Mouse (Mus musculus) cerebellum, postnatal 4 days (tissue): ENCODE results near the gene Col5a1.

ENCODE experiments used
- DNase-seq, 2 experiments: peaks; one replicate each; pipeline ENCODE4 v3.0.0; 2022; ENCODE audit warnings: low spot score in 2 of 2, mixed read lengths in 1 of 2

Gene Col5a1

DNA sequence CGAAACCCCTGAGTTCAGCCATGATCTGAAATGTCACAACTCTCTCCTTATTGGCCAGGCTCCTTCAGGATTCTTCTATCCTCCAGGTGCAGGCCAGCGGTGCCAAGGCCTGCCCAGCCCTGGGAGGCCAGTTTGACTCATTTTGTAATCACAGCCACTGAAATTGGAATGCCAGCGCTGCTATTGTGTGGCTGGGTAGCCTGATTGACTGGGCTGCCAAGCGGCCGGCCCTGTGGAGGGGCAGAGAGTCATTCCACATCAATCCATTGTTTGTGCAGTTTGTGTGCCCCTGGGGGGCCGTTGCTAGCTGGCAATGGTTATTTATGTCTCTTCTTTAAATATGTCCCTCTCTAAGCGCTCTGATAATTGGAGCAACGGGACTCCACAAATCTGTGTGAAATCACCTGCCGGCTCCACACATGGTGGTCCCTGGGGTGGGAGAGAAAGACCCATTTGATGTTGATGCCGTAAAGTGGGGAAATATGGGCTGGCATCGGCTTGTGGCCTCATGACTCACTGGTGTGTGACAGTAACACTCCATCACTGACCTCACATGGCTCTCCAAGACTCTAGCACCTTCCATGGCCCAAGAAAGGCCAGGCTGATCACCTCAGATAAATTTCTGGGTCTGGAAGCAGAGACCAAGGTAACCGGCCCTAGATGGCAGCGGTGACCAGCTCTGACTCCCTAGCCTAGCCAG lies 147.9 kb downstream of the Col5a1 start:
- no peak for DNase-seq

DNA sequence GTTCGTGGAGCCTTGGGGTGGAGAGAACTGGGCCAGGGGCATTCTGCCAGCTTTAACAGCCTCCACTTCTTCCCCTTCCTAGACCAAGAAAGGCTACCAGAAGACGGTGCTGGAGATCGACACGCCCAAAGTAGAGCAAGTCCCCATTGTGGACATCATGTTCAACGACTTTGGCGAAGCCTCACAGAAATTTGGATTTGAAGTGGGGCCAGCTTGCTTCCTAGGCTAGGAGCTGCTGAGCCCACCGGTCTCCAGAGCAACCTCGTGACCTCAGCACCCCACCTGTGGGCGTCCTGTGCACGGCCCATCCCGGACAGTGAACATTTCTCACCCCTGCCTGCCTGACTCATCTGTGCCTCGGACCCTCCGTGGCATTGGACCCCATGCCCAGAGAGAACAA lies 150.6 kb downstream of the Col5a1 start:
- no peak for DNase-seq

DNA sequence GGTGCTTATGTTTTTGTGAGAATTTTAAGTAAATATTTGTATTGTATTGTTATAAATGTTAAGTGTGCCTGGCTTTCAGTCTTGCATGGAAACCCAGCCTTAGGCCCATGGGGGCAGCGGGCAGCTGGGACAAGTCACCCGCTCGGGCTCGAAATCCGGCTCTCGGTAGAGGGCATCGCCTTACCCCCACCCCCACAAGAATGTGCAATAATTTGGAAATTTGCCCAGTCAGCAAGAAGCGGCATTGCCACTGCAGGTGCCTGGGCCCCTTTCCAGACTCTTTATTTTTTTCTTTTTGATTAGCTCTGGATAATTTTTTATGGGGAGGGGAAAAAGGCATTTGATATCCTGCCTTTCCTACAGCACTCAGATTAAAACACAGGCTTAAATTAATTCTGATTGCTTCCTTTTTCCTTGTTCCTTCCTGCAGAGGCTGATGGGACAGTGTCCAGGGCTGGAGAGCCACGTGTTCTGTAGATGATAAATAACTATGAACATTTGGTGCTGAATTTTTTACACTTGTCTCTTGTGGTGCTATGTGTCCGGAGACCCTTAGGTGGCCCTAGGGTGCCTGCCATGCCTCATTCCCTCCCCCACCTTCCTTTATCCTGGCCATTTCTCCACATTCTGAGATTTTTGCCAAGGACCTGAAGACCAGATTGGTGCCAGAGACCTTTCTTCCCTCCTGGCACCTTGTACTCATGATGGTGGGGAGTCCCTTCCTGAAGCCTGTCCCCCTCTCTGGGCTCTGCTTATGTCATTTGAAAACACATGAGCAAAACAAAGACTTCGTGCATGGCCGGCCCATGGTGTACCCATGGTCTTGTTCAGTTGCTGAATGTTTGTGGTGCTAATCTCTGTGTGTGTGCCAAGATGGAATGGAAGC lies 151.5 kb downstream of the Col5a1 start:
- peak in 1 of 2 experiments; percentile 41 for DNase-seq

DNA sequence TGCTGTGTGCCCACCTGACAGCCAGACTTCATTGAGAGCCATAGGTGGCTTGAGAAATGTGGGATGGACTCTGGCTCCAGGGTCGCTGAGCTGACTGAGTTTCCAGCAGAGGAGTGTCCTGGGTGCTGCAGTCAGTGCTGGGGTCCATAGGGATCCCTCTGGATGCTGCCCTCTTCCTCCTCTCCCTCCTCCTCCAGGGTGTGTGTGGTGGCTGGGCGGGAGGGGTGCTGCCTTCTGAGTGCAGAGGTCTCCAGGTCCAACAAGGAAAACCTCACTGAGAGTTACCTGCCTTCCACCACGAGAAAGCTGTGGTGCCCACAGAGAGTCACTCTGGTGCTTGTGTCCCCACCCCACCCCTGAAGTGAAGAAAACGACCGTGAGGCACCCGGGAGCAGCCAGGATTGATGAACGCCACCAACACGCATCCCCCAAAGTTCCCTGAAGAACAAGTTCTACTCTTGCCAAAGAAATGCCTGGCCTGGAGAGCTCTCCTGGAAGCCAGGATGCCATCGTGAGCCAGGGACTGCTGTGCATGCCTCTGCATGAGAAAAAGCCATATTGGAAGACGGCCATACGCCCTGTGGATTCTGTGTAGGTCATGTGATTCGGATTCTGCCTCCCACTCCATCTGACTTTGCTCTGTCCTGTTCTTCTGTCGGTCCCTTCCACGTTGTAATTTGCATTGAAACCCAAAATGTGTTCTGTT lies 152.3 kb downstream of the Col5a1 start:
- DNase-seq = peak; percentile 22 to 75

DNA sequence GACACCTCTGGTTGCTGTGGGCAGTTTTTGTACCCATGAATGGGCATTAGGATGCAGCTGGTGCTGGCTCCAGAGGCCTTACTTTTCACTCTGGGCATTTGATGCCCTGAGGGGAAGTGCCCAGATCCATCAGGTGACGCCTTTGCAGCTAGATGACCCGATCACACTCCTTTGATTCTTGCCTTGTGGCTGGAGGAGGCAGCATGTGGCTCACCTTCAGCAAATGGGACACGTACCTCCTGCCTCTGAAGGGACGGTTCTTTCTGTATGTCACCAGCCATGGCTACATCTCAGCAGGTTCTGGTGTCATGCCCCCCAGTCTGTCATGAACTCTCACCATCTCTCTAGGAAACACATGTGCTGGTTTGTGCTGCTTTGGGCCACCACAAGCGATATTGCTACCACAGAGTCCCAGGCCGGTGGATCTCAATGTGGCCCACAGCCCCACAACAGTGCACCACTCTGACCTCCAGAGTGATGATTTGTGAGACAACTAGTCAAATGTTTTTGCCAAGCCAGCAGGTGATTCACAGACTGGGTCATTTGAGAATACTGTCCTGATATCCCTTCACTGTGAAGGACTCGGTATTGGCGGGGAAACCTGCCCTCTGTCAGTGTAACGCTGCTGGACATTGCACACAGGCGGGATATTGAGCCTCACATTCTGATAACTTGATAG lies 153.6 kb downstream of the Col5a1 start:
- DNase-seq = peak in 1 of 2 experiments; percentile 18

DNA sequence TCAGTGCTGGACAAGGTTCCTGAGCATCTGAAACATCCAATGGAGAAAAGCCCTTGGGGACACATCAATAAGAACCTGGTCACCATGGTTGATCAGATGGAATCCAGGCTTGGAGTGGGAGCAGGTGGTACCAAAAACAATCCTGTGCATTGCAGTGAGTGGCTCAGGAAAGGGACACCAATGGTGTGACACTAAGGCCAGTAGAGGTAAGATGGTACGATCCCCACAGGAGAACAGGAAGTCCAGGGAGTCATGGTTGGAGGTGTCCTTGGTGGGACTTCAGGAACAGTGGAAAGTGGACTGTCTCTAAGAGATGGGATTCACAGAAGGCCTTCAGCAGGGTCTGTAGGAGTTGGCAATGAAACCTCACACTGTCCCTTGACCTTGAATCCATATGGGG lies 154.2 kb downstream of the Col5a1 start:
- no peak for DNase-seq

DNA sequence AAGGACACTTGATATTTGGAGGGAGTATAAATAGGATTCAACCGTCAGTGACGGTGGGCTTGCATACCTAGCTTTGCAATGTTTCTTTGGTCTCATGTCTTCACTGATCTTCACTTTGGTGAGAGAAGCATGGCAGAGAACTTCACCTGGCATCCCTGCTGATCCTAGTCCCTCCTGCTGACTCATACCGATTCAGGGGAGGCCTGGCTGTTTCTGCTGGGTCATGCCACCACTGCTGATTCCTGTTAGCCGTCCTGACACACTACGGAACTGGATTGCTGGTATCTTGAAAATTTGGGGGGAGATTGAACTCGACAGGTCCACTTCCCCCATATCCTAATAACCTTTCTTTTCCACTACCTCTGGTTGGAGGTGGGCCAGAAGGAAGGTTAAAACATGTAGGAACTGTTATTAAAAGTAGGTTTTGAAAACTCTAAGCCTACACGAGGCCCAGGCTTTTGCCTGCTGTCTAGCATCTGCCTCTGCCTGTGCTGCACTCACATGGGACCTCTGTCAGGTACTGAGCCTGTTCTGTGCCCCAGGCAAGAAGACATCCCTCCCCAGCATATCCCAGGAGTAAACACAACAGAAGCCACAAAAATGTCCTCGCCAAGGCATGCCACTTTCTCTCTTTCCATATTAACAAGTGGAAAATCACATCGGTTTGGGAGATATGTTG lies 158.8 kb downstream of the Col5a1 start:
- no peak for DNase-seq

DNA sequence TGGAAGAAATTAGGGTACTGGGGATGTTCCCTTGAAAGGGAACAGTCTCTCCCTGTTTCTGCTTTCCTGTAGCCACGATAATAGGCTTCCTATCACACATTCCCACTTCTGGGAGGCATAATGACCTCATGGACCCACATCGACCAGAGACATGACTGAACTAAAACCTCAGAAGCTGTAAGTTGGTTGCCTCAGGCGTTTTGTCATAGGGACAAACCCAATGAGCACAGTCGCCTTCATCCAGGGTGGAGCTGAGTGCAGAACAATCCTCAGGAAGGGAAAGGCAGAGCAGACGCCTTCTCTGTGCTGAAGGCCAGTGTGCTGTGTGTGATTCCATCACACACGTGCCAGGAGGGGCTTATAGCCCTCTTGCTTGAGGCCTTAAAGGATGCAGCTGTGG lies 160.1 kb downstream of the Col5a1 start:
- no peak for DNase-seq

DNA sequence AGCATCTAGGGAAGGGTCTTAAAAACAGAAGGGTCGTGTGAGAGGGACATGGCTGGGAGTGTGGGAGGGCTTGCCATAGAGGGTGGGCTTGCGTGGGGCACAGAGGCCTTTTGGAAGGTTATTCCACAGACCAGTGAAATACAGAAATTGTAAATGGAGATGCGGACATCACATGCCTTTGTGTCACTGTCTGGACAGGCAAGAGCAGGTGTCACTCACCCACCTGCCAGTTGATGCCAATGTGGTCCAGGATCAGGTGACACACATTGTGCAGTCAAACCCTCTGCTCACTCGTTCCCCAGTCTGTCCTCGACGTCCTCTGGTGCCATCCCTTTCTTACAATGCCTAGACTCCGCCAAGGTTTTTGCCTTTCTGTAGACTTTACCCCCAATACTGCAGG lies 160.9 kb downstream of the Col5a1 start:
- DNase-seq = no peak

DNA sequence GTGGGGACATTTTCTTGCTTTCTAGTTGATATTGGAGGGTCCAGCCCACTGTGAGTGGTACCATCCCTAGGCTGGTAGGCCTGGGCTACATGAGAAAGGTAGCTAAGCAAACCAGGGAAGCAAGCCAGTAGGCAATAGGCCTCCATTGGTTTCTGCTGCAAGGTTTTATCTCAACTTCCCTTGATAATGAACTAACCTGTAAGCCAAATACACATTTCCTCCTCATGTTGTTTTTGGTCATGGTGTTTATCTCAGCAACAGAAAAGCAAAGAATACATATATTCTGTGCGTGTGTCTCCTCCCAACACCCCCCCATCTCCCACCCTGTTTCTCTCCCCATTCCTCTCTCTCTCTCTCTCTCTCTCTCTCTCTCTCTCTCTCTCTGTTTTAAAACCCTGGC lies 173.7 kb downstream of the Col5a1 start:
- no peak for DNase-seq

DNA sequence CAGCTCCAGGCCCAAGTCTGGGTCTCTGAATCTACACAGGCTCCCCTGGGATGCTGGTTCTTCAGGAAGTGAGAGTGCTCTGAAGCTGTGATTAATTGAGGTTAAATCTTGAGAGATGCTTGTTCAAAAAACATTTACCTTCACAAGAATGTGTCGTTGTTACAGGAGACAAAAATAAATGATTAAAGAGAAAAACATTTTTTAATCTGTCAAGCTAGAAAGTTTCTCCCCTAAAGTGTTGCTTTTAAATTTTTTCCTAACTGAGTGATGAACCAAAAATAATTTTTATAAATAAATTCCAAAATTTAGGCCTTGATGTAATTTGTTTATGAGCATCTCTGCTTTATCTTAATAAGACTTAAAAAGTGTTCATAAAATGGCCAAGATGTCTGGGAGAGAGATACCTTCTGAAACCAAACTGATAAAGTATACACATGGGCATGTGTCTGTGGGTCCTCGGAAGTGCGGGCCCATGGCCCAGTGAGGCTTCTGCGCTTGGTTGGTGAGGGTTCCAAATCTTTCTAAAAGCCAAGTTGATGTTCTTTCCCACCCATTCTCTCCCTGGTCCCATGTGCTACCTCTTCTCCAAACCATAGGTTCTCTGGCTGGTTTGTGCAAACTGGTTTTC lies 177.6 kb downstream of the Col5a1 start:
- DNase-seq = no peak

DNA sequence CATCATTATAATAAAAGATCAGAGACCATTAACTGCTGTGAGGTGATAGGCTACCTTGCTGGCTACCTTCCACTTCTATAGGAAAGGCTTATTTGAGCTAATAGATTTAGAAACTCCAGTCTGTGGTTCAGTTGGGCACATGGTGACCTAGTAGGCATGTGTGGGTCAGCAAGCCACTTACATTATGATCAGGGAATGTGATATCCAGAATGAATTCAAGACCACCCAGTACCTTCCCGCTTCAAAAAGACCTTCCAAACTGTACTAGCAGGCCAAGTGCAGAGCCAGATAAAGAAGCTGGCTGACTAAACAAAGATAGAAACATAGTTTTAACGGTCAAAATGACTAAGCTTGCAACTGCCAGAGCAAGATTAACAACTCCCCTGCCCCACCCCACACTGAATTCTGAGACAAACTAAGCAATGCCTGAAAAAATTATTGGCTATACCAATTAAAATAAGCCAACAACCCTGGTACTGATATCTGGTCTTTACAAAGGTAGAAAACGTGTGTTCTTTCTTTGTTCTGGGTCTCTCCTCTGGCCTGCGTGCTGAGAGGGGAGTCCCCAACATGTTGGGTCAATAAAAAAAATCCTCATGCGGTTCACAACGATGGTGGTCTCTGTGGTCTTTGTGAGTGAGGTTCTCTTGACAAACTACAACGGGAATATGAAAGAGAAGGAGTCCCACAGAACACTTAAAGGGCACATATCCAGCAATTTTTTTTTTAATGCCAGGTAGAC lies 178.3 kb downstream of the Col5a1 start:
- no peak for DNase-seq

DNA sequence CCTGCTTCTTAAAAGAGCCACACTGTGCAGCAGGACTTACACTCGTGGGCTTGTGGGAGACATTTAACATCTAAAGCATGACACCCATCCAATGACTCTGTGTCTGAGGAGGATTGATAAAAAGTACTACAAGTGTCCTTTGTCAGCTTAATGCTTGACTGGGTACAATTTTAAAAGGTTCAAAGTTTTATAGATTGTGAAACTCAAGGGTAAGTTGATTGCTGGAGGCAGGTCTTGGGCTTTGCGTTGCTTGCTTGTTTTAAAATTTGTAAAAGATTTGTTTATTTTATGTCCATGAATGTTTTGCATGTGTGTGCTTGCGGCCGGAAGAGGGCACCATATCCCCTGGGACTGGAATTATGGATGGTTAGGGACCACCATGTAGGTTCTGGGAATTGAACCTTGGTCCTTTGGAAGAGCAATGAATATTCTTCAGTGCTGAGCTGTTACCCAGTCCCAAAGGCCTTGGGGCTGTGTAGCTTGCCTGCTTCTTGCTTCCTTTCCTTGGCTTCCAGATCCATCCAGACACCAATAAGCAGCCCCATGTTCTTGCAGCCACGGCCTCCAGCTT lies 178.9 kb downstream of the Col5a1 start:
- DNase-seq = no peak

DNA sequence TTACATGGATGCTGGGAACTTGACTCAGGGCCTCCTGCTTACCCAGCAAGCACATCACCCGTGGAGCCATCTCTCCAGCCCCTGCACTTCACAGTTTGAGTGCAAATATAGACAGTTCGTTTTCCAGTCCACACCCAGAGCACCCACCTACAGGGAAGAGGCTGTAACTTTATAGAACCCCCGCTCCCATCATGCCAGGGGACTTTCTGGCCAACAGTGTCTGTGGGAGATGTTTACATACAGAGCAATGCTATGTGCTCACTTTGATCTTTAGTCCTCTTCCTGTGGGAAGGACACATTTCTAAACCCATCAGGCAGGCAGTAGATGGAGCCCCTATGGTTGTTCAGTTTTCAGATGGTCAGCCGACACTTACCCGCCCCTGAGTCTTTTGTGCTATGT lies 180.5 kb downstream of the Col5a1 start:
- no peak for DNase-seq

DNA sequence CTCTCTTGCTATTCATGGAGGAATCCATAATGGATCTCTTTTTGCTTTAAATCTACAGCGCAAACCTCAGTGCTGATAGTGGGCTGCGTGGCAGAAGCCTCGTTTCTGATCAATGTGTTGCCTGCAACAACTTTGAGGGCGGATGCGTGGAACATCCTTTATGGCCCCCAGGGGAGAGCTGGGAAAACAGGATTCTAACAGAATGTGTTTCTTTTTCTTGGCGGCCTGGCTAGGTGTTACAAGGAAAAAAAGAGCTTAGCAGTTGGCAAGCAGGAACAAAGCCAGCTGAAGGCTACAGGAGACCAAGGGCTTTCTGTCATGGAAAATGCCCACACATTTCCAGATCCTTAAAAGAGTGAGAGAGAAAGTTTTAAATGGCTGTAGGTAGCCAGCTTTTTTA lies 180.9 kb downstream of the Col5a1 start:
- no peak for DNase-seq

DNA sequence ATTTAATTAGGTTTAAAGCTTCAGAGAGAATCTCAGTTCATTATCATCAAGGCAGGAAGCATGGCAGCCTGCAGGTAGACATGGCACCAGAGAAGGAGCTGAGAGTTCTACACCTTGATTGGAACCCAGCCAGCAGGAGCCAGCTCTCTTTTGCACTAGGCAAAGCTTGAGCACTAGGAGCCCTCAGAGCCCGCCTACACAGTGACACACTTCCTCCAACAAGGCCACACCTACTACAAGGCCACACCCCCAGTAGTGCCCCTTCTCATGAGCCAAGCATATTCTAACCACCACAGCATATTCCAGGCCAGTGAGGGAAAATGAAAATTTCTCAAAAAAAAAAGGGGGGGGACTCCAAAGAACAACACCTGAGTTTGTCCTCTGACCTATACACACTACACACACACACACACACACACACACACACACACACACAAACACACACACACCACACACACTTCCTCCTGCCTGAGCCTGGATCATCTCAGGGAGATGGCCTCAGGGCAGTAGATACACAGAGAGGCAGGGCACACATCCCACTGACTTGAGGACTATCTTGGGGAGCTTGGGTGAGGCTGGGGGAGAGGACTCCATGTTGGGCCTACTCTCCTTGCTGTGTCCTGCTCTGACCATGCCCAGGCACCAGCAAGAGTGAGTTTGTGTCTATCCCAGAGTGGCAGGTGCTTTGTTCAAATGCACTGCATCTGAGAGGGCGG lies 181.8 kb downstream of the Col5a1 start:
- no peak for DNase-seq

DNA sequence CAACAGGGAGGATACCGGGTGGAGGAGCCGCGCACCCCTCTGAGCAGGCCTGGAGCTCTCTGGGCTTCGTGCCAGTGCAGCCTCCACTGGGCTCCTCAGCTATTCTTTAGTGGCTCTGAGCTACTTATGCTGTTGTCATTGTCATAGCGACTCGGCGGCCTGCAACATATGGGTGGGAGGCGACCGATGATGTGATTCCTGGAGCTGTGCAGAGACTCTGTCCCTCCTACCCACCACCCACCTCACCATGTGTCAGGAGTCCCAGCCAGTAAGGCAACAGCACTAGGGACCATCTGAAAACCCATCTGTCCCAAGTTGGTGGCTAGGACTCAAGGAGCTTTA lies 182.3 kb downstream of the Col5a1 start:
- DNase-seq = peak in 1 of 2 experiments; percentile 27

DNA sequence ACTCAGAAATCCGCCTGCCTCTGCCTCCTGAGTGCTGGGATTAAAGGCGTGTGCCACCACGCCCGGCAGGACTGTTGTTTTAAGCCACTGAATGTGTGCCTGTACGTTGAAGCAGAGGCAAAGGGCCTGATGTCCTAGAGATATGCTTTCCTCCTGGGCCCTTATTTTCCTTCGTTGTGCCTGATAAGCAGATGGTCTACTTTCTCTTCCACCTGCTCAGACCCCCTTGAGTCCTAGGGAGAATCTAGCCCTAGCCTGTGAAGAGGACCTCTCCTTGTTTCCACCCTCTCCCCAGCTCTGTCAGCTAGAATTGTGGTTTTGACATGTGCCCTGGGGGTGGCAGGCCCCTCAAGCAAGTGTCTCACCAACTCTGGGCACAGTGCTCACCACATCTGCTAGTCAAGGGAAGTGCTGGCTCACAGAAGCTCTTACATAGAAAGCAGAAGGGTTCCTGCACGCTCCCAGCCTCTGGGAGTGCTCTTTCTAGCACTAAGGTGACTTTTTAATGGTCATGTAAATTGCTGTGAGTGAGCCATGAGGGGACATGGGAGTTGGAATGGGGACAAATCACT lies 189.5 kb downstream of the Col5a1 start:
- no peak for DNase-seq

DNA sequence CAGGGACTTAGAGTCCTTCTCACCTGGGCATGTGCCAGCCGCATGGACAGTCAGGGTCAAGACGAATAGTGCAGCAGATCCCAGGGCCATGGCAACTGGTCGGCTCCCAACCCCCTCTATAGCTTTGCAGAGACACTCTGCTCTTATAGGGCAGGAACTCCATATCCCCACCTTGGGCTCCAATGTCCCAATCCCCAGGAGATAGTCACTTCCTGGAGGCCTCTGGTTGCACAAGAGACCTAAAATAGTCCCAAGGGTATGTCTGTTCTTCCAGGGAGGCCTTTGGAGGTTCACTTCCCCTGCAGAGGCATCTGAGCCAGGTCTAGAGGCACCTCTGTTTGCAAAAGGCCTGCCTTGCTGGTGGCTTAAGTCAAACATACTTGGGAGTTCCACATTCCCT lies 198.5 kb downstream of the Col5a1 start, which contains the start of gene Fcnb:
TSS of gene Fcnb (minus strand) at position 118 of the 400 bp plus-strand sequence.
- DNase-seq = no peak
